Mouse (Mus musculus): ENCODE results near the gene Lima1. TPM values are rescaled to one million over a fixed set of nuclear protein-coding genes. Genes with fewer than 3 reads are reported as not detected.

Gene Lima1
- polyA plus RNA-seq (2012; rRNA removed): 11.8 and 19.9 TPM in 2 replicates

DNA sequence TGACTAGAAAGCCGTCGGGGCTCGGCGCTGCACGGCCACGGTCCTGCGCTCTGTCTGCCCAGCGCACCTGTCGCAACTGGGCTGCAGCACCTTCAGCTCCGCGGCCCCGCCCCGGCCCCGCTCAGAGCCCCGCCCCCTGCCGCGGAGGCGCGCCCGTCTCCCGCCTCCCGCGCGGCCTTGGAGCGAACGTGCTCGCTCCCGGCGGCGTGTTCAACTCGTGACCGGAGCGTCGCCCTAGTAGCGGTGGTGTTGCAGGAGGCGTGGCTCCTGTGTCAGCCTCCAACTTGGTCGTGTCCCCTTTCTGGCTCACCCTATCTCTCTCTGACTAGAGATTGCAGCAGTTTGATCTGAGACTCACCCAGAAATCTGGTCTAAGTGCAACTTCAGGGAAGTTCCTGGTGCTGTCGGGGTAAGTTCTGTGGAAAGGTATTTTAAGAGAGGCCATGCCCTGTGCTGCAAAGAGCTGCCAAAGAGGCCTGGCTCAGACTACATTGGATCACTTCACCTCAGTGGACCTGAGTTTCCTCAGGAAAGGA is at the start of gene Lima1:
Gene Lima1, minus strand, starts transcription at position 123 of the 536 bp plus-strand sequence.

DNA sequence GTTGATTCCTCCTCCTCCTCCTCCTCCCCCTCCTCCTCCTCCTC is 102.6 kb downstream of the Lima1 start, which contains the start of gene Cers5:
Gene Cers5, minus strand, starts transcription at position 5 of the 44 bp plus-strand sequence.

Other genes with a start within 250 kb of the Lima1 start
- 3.8 and 5.4 TPM in 2 replicates for gene Racgap1, start 223.8 kb downstream of the Lima1 start, polyA plus RNA-seq (2012; rRNA removed)
- 0.18 TPM in 1 of 2 replicates, not detected in the other for gene Asic1, start 205.1 kb downstream of the Lima1 start, polyA plus RNA-seq (2012; rRNA removed)
- gene Smarcd1, start 173.3 kb downstream of the Lima1 start, polyA plus RNA-seq (2012; rRNA removed): 10.7 and 11.8 TPM in 2 replicates
- gene Gm17349, start 170.0 kb downstream of the Lima1 start, polyA plus RNA-seq (2012; rRNA removed): not detected in 2 replicates
- gene Gpd1, start 157.9 kb downstream of the Lima1 start, polyA plus RNA-seq (2012; rRNA removed): 26.2 and 29.9 TPM in 2 replicates
- 141 and 223 TPM in 2 replicates for gene Cox14, start 149.8 kb downstream of the Lima1 start, polyA plus RNA-seq (2012; rRNA removed)
- 4.3 and 5.5 TPM in 2 replicates for gene Cers5, start 102.6 kb downstream of the Lima1 start, polyA plus RNA-seq (2012; rRNA removed)
- under 0.01 TPM in 1 of 2 replicates, not detected in the other for gene Fam186a, start 91.6 kb upstream of the Lima1 start, polyA plus RNA-seq (2012; rRNA removed)
- gene Larp4, start 94.6 kb upstream of the Lima1 start, polyA plus RNA-seq (2012; rRNA removed): 8.4 and 16.7 TPM in 2 replicates
- gene Dip2b, start 163.2 kb upstream of the Lima1 start, polyA plus RNA-seq (2012; rRNA removed): 2.7 and 3.9 TPM in 2 replicates